Mouse (Mus musculus) limb, embryonic 12.5 days (tissue): Measurements from ENCODE around the gene Rxrg. TPM values are rescaled to one million over a fixed set of nuclear protein-coding genes. Genes with fewer than 3 reads are reported as not detected.

ENCODE experiments used
- ATAC-seq: fragments of 200-750 bp; cut with Nextera tagmentation; 2 replicates; pipeline ENCODE4 v1.8.0; 2017; ENCODE audit warnings: low read depth, moderate TSS enrichment; ENCODE audit not compliant: insufficient number of reproducible peaks, insufficient read depth, low FRiP score, low TSS enrichment
- H3K27ac ChIP-seq: fragments of 300-500 bp; sonication (generic); 2 replicates; pipeline ENCODE4 v1.5.1; 2016; ENCODE audit warnings: mild to moderate bottlenecking, moderate library complexity
- H3K27me3 ChIP-seq: fragments of 300-500 bp; sonication (generic); 2 replicates; pipeline ENCODE4 v1.6.1; 2016; ENCODE audit warnings: mild to moderate bottlenecking, moderate library complexity
- H3K36me3 ChIP-seq: fragments of 300-500 bp; sonication (generic); 2 replicates; pipeline ENCODE4 v1.6.1; 2016; ENCODE audit warnings: mild to moderate bottlenecking, moderate library complexity
- H3K4me1 ChIP-seq: fragments of 300-500 bp; sonication (generic); replicated peaks from 2 replicates; pipeline ENCODE4 v1.6.1; 2016
- H3K4me2 ChIP-seq: fragments of 300-500 bp; sonication (generic); 2 replicates; pipeline ENCODE4 v1.6.1; 2016; ENCODE audit warnings: mild to moderate bottlenecking, moderate library complexity
- H3K4me3 ChIP-seq: fragments of 300-500 bp; sonication (generic); replicated peaks from 2 replicates; pipeline ENCODE4 v1.5.1; 2016; ENCODE audit warnings: mild to moderate bottlenecking
- H3K9ac ChIP-seq: fragments of 300-500 bp; sonication (generic); replicated peaks from 2 replicates; pipeline ENCODE4 v1.6.1; 2016; ENCODE audit warnings: mild to moderate bottlenecking, moderate library complexity
- H3K9me3 ChIP-seq: fragments of 300-500 bp; sonication (generic); 2 replicates; pipeline ENCODE4 v1.6.1; 2016; ENCODE audit warnings: mild to moderate bottlenecking, moderate library complexity
- WGBS: fragments of 180-500 bp; shearing (Covaris S2); methylation state at CpG from one replicate; pipeline ENCODE4 v1.1.7; 2016; 5-methylcytosine and 5-hydroxymethylcytosine counted together
- polyA plus RNA-seq: library from polyadenylated mRNA; unstranded; fragments of >200 nt; fragmentation: Nextera tagmentation; extraction: Ambion mirVana; gene quantifications from 2 replicates; pipeline ENCODE4 v1.2.1, GENCODE M21; 2016

Gene Rxrg
- polyA plus RNA-seq, 1 experiment from 2014 or later, result 14.2 TPM

DNA sequence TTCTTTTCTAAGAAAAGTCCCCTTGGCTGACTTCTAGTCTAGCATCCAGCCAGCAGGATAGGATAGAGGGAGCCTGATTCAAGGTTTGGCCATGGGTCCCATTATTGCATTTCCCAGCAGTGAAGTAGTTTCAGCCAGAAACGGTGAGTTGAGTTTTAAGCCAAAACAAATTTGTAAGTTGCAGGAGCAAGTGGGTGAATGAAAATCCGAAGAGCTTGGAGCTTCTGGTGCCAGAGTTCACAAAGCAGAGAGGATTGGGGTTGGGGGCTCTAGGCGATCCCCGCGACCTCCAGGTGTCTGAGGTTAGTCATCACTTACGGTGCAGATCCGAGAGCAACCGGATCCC is 89.8 kb downstream of the Rxrg start:
- Histone ChIP-seq H3K4me3 (peak overlapping the region; percentile 54), H3K4me2 (peak overlapping the region; percentile 97), H3K4me1 (peaks cover 21% of the 10 kb centered on the region), H3K27ac (no peak overlapping the region), H3K9me3 (no peaks in the 10 kb centered on the region), H3K27me3 (peaks cover 70% of the 10 kb centered on the region), H3K9ac (peak overlapping the region; percentile 65), H3K36me3 (no peaks in the 10 kb centered on the region)
- under 1% methylated on average over 8 of the region's 8 CpGs for WGBS
- ATAC-seq, result no peak

GRCm38 (mm10) chr1:167688347-167689231 is 90.4 kb downstream of the Rxrg start:
- H3K4me3 ChIP-seq, result peak overlapping the region; percentile 54
- H3K36me3 ChIP-seq, result no peaks in the 10 kb centered on the region
- ATAC-seq, result peak; percentile 28; the same call in 1 of the 2 replicates
- H3K27me3 ChIP-seq, result peaks cover 76% of the 10 kb centered on the region
- H3K4me2 ChIP-seq, result peak overlapping the region; percentile 97
- WGBS, result under 1% methylated on average over 96 of the region's 98 CpGs
- H3K9me3 ChIP-seq, result no peaks in the 10 kb centered on the region
- no peak overlapping the region for H3K27ac ChIP-seq
- H3K9ac ChIP-seq, result peak overlapping the region; percentile 65
- H3K4me1 ChIP-seq, result peaks cover 21% of the 10 kb centered on the region

GRCm38 (mm10) chr1:167689232-167689261 is 90.9 kb downstream of the Rxrg start, which contains the start of gene Lmx1a:
Lmx1a (plus strand) TSS chr1:167689237.
- ATAC-seq, result no peak
- Histone ChIP-seq H3K27me3 (peaks cover 80% of the 10 kb centered on the region), H3K27ac (no peak within 1 kb of the TSS), H3K4me2 (peak within 1 kb of the TSS; percentile 97), H3K9ac (peak within 1 kb of the TSS; percentile 65), H3K36me3 (no peaks in the 10 kb centered on the region), H3K9me3 (no peaks in the 10 kb centered on the region), H3K4me3 (peak within 1 kb of the TSS; percentile 54), H3K4me1 (peaks cover 21% of the 10 kb centered on the region)
- WGBS, result 0% methylated on average over 3 of the region's 3 CpGs

Other genes starting within 250 kb of the Rxrg start
- gene Aldh9a1, start 248.4 kb upstream of the Rxrg start, polyA plus RNA-seq, result 42.3 and 43.9 TPM in 2 replicates
- 33.8 and 35.5 TPM in 2 replicates for gene Mgst3, start 204.5 kb upstream of the Rxrg start, polyA plus RNA-seq
- not detected in 2 replicates for gene Lrrc52, start 131.6 kb upstream of the Rxrg start, polyA plus RNA-seq
- 0.84 and 0.88 TPM in 2 replicates for gene Lmx1a, start 90.9 kb downstream of the Rxrg start, polyA plus RNA-seq